Mouse (Mus musculus): ENCODE data around the gene Ambp.

The Ambp gene

GRCm38 (mm10) chr4:63118639-63119437 lies 35.8 kb downstream of the Ambp start:
- DNase-seq (ENCODE audit: extremely low read depth, low read depth): no peak

GRCm38 (mm10) chr4:63105651-63106050 lies 48.9 kb downstream of the Ambp start:
- no peak for DNase-seq (ENCODE audit: extremely low read depth, low read depth)

DNA sequence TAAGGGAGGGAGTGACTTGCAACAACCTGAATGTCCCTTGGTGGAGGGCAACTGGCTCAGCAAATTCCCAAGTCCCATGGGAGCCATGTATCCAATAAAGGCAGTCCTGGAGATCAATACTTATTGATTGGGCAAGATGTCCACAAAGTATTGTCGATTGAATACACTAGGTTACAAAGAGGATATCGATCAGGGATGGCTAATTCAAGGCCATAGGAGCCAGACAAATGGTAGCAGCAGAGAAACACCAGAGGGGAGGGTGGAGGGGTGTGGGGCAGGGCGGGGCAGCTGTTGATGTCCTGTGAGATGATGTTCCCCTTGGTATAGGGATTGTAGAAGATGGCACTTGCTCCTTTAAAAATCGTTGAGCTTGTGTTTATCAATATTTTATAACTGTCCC lies 52.6 kb downstream of the Ambp start:
- DNase-seq (ENCODE audit: extremely low read depth, low read depth): no peak

- DNase-seq (ENCODE audit: extremely low read depth, low read depth): no peak
Observed at GRCm38 (mm10) chr4:63100478-63100877, 54.1 kb downstream of the Ambp start.

GRCm38 (mm10) chr4:63097603-63098002 lies 57.0 kb downstream of the Ambp start:
- DNase-seq (ENCODE audit: extremely low read depth, low read depth): no peak

All from MEL-GATA-1-ER (cell line).